Mouse (Mus musculus) heart, postnatal 0 days (tissue): Measurements from ENCODE around the gene Ddx27.
A peak's percentile ranks its signal among the peaks of the same experiment; 100 is the strongest.

ENCODE experiments used
- CTCF ChIP-seq: IDR thresholded peaks from 2 replicates; pipeline ENCODE4 v1.5.1; 2016; ENCODE audit warnings: antibody characterized with exemption, control low read depth, low read depth
- EP300 ChIP-seq: IDR thresholded peaks from 2 replicates; pipeline ENCODE4 v1.6.1; 2016; ENCODE audit warnings: antibody characterized with exemption, low read depth

DNA sequence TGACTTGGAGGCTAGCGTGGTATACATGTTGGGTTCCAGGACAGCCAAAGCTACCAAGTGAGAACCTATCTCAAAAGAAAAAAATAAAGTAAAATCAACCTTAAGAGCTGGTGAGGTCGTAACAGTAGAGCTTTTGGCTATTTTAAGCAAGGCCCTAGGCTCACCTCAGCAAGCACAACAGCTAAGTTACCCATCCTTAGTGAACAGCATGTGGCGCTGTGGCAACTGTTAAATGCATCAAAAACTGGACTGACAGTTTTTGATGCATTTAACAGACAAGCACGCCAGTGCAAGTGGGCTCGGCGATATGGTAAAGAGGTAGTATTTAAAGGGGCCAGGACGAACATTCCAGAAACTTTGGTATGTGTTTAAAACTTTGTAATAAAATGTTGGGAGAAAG, 24.1 kb upstream of the Ddx27 start:
- TF ChIP-seq EP300 (no peak), CTCF (peak; percentile 31)
